Mouse (Mus musculus) regulatory T cell (primary cell): ENCODE measurements around the gene Abca15.
"Not testable (repeated sequence)": the region's sequence is repeated elsewhere in the genome, so short reads cannot be mapped to it uniquely, and the experiment has no call there.

Source experiments
- in situ Hi-C: fragments of 300-600 bp; cut with MboI, MseI; formaldehyde crosslinking; loops from one replicate; pipeline ENCODE4 v1.15.1; 2025; ENCODE audit warnings: high pct_unique_total_duplicates

Abca15 gene

DNA sequence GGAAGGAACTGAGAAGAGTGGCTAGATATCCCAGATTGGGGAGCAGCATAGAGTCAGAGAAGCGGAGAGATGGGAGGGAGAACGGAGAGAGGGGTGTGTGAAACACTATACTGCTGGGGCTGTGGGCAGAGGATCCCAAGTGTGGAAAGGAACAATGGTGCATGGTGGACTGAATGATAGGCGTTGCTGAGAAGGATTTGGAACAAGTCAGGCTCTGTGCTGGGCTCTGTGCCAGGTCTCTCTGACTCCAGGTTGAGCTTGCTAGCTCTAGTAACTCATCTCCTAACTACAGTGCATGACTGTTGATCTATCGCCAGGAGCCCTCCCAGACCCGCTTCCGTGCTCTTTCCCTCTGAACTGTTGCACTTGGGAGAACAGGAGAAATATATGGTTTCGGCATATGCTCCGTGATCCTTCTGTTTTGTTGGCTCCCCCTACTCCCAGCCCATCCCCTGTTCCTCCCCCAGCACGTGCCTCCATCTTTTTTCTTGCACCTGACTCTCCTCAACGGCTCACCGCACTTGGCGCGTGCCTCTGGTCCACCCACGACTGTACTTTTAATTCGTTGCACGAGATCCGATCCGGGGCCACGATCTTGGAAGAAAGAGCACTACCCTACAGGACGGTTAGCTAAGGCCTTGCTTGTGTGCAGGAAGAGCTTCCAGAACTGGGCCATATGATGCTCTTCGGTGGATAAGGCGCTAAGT is at the start of gene Abca15:
Gene Abca15 (plus strand): TSS at position 584 of the 707 bp plus-strand sequence.
- in situ Hi-C loops, result no loop called here

DNA sequence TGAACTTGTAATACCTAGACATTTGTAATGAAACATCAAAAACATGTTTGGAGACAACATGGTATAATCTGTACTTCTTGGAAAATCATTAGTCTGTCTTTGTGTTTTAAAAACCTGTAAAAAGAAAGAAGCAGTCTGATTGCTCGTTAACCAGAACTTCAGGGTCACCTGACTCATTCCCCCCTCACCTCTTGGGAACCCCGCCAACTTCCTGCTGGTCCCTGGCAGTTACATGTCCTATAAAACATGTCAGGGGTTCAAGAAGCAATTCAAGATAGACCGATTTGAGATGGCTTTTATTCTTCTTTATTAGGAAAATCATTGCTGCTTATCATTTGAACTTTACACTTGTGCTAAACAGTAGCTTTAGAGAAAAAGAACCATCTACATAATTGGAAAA is 43.2 kb upstream of the Abca15 start:
- in situ Hi-C loops, result loop anchor here (25.0 kb wide), 1 partner anchor 1302 kb away; no protein-coding TSS in a partner anchor

DNA sequence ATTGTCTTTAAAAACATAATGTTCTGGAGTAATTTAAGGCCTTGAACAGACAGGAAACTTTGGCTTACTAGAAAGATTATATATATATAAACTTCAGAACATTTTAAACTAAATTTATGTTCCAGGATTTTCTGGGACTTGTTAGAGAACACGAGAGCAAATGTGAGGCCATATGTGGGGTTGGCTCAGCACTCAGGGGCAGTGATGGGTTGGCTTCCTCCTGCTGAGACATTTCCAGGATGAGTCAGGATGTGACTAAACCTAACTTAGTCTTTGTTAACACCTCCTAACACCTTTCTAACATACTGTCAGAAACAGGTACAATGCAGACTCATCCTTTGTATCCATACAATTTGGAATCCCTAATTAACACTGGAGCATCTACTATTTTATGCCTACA is 12.4 kb upstream of the Abca15 start:
- in situ Hi-C loops, result no loop called here

DNA sequence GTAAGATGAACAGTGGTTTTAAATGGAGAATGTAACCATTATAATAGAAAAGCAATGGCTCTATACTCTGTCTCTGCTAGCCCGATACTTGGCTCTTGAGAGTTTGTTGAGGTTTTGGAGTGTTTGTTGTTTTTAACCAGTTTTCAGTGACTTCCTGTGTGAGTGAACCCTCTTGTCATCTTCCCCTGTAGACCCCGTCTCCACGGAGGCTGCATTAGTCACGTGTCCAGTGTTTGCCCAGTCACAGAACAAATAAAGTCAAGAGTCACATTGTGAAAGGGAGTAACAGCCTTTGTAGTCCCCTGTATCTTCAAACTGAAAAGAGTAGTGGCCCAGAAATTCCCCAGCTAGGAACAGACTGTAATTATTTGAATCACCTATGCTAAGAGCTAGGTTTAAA is 5.5 kb upstream of the Abca15 start:
- in situ Hi-C loops, result no loop called here

DNA sequence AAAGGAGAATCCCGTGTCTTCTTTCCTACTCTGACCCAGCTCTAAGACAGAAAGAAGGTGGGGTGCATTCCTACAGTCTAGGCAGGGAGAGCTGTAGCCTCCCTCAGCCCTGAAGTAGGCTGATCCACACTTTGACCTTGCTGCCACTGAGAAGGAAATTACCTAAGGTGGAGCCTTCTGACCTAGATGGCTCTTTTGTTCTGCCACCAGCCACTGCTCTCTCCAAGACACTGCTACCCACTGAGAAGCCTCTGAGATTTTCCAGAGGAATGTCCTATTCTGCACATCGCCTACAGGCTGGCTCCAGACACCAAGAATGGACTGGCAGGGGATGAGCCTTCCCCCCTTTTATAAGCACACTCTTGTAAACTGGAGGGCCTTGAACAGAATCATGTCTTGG is 2.6 kb upstream of the Abca15 start:
- in situ Hi-C loops, result not testable (repeated sequence)

DNA sequence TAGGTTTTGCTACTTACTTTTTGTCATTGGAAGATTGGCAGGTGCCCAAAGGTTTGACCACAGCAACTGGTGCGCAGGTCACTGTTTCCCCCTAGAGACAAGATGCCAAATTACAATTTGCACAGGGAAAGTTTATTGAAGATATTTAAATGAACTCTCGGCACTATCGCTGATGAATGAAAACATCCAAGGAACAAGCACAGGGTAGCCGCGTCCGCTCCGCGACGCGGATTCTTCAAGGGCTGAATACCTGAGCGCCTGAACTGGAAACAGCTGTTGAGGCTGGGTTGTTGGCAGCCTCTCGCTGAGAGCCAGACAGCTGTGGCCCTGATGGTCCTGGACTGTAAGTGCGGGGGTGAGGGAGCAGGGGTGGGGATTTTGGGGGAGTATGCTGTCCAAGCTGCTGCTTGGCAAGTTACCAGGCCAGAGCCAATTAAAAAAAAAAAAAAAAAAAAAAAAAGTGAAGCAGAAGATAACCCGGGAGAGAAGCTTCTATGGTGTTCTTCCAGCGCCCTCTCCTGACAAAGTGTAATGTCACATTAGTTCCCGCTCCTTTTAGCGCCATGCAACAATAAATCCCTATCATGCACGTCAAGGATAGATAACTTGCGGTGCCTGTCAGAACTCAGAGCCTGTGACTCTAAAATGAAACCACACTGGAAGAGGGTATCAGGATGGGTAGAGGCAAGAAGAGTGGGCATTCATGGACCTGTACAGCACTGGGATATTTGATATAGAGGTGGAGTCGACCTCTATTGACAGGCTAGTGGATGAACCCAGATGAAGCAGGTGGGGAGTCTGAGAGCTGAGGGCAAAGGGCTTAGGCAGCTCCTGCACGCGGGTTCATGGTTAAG is 1.0 kb upstream of the Abca15 start:
- in situ Hi-C loops, result no loop called here

DNA sequence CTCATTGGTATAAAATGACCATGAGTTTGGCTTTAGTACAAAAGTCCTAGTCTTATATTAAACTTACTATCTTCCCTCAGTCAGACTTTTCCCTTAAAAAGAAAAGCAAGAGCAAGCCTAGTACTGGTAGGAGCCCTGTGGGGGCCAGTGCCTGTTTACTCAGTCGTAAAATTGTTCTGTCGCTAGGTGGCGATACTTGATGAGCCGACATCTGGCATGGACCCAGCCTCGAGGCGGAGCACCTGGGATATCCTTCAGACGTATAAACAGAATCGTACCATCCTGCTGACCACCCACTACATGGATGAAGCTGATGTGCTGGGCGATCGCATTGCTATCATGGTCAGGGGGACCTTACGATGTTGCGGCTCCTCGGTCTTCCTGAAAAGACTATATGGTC is 32.7 kb downstream of the Abca15 start:
- in situ Hi-C loops, result no loop called here

DNA sequence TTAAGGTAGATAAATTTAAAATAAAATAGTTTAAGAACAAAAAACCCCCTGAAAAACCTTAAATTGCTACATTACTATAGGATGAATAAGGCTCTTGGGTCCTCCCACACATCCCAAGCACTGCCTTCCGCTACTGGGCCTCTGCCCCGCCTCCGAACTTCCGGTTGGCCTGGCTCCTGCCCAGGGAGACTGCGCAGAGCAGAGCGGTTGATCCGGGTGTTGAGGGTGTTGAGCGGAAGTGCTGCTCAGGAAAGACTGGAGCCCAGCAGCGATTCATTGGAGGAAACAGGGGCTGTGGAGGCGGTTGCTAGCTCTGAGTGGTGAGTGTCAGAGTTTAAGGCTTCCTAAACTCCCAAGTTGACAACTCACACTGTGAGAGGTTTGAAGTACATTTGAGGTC is 81.0 kb downstream of the Abca15 start, which contains the start of gene Abca16:
Gene Abca16 (plus strand): TSS at position 201 of the 400 bp plus-strand sequence.
- in situ Hi-C loops, result no loop called here

DNA sequence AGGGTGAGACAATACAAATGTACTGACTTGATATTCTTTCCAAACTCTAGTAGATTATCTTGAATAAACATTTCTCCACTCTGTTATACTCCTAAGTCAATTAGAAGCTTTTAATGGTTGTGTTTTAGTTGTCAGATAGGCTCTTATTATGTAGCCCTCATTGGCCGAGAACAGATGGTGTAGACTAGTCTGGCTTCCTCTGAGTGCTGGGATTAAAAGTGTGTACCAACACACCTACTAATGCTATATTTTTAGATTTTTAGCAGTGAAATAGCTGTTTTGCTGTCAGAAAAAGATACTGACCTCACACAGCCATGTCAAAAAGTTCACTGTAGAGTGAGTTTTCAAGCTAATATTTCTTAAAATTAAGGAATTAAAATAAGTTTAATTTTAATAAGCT is 83.9 kb downstream of the Abca15 start:
- in situ Hi-C loops, result no loop called here

DNA sequence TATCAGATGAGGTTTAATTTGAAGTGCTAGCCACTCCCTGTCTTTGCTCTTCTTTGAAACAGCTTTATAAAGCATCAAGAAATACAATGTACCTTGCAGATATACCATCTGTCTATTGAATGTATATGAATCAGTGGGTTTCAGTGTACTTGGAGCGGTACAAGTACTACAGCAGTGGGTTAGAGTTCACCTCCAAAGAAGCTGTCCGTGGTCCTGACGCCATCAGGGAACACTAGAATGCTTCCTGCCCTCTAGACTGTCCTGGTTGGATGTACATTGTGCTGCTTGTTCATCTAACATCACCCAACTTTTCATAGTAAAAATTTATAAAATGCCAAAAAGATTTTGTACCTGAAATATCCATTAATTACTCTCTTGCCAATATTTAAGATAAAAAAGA is 98.2 kb downstream of the Abca15 start:
- in situ Hi-C loops, result no loop called here

DNA sequence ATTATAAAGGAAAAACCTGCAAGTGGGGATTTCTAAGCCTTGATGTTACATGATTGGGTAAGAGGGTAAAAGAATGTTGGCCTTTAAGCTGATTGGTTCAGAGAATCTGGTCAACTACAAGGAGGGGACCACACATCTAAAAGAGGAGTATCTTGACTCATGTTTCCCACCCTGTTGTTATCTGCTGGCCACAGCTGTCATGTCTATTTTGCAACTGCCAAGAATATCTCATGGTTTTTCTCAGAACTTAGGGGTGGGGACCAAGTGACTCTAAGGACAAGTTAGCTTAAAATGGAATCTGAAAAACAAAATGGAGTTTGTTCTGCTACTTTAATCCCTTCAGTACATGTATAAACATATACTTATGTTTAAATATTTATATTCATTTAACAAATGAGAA is 103.0 kb downstream of the Abca15 start:
- in situ Hi-C loops, result no loop called here
